Mouse (Mus musculus) midbrain, embryonic 13.5 days (tissue): ENCODE results near the gene Kmt5a. TPM values are rescaled to one million over a fixed set of nuclear protein-coding genes. Genes with fewer than 3 reads are reported as not detected.

ENCODE experiments used
- ATAC-seq: fragments of 200-750 bp; cut with Nextera tagmentation; 2 replicates; pipeline ENCODE4 v1.8.0; 2017; ENCODE audit warnings: mild to moderate bottlenecking, moderate TSS enrichment, moderate library complexity
- H3K27ac ChIP-seq: fragments of 300-500 bp; sonication (generic); 2 replicates; pipeline ENCODE4 v1.5.1; 2015; ENCODE audit warnings: inconsistent platforms, mild to moderate bottlenecking, moderate library complexity
- H3K27me3 ChIP-seq: fragments of 300-500 bp; sonication (generic); 2 replicates; pipeline ENCODE4 v1.6.1; 2015; ENCODE audit warnings: mild to moderate bottlenecking, inconsistent platforms
- H3K36me3 ChIP-seq: fragments of 300-500 bp; sonication (generic); 2 replicates; pipeline ENCODE4 v1.6.1; 2015; ENCODE audit warnings: mild to moderate bottlenecking, inconsistent platforms
- H3K4me1 ChIP-seq: fragments of 300-500 bp; sonication (generic); replicated peaks from 2 replicates; pipeline ENCODE4 v1.6.1; 2015; ENCODE audit warnings: inconsistent platforms
- H3K4me2 ChIP-seq: fragments of 300-500 bp; sonication (generic); replicated peaks from 2 replicates; pipeline ENCODE4 v1.6.1; 2015; ENCODE audit warnings: moderate library complexity, mild to moderate bottlenecking, inconsistent platforms
- H3K4me3 ChIP-seq: fragments of 300-500 bp; sonication (generic); replicated peaks from 2 replicates; pipeline ENCODE4 v1.5.1; 2015; ENCODE audit warnings: mild to moderate bottlenecking, inconsistent platforms
- H3K9ac ChIP-seq: fragments of 300-500 bp; sonication (generic); replicated peaks from 2 replicates; pipeline ENCODE4 v1.6.1; 2015; ENCODE audit warnings: mild to moderate bottlenecking, inconsistent platforms
- H3K9me3 ChIP-seq: fragments of 300-500 bp; sonication (generic); 2 replicates; pipeline ENCODE4 v1.6.1; 2016; ENCODE audit warnings: mild to moderate bottlenecking, inconsistent platforms
- WGBS: fragments of 180-500 bp; shearing (Covaris S2); methylation state at CpG from one replicate; pipeline ENCODE4 v1.1.7; 2015; 5-methylcytosine and 5-hydroxymethylcytosine counted together
- polyA plus RNA-seq: library from polyadenylated mRNA; unstranded; fragments of >200 nt; fragmentation: Nextera tagmentation; extraction: Ambion mirVana; gene quantifications from 2 replicates; pipeline ENCODE4 v1.2.1, GENCODE M21; 2015

The Kmt5a gene
- polyA plus RNA-seq = 20.4 and 23.6 TPM in 2 replicates

DNA sequence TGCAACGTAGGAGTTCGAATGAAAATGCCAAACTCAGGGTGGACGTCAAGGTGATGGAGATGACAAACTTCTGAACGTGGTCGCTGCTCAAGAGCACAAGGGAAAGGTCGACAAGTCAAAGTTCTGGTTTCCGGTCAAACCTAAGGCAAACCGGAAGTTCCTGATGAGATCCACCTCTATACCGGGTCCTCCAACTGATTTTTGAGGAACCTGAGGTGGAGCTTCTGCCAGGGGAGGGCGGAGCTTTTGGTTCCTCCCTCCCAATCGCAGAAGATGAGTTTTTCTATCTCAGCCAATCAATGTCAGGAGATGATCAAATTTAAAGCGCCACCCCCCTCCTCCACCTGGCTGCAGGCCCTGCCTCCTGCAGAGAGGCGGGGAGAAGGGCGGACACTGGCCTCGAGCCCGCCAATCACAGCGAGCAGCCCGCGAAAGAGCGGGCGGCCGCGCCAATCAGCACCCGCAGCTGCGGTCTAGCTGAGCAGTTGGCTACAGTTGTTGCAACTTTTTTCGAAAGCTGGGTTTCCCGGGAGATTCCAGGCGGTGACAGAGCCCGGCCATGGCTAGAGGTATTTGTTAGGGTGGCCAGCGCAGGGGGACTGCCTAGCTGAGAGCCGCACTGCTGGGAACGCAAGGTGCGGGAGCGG, at the start of gene Kmt5a:
TSS of gene Kmt5a (plus strand) at position 484 of the 647 bp plus-strand sequence.
- peak within 1 kb of the TSS; percentile 80 for H3K9ac ChIP-seq
- WGBS = 2% methylated on average over 34 of the region's 34 CpGs
- H3K4me3 ChIP-seq = peak within 1 kb of the TSS; percentile 80
- H3K4me2 ChIP-seq = peak within 1 kb of the TSS; percentile 99
- peak; percentile 98 for ATAC-seq
- peaks cover 17% of the 10 kb centered on the region for H3K4me1 ChIP-seq
- no peaks in the 10 kb centered on the region for H3K9me3 ChIP-seq
- peak within 1 kb of the TSS; percentile 75 for H3K27ac ChIP-seq
- no peaks in the 10 kb centered on the region for H3K27me3 ChIP-seq
- no peaks in the 10 kb centered on the region for H3K36me3 ChIP-seq

DNA sequence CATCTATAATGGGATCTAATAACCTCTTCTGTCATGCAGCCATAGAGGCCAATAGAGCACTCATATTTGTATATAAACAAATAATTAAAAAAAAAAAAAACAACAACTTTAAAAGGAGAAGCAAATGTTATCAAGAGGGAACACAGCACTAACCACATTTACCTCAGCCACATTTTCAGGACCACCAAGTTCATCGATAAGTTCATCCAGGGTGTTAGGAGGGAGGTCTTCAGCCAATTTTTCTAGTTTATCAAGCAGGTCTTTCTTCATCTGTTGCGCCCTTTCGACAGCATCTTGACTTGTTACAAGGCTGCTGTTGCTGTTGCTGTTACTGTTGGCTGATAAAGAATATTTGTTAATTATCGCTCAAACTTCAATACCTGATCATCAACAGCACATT, 47.3 kb upstream of the Kmt5a start:
- Histone ChIP-seq H3K27me3 (no peaks in the 10 kb centered on the region), H3K4me1 (no peaks in the 10 kb centered on the region), H3K9me3 (no peaks in the 10 kb centered on the region), H3K9ac (no peak overlapping the region), H3K36me3 (peaks cover 82% of the 10 kb centered on the region), H3K27ac (no peak overlapping the region), H3K4me3 (no peak overlapping the region), H3K4me2 (no peak overlapping the region)
- WGBS = 97% methylated on average over 4 of the region's 4 CpGs
- no peak for ATAC-seq

DNA sequence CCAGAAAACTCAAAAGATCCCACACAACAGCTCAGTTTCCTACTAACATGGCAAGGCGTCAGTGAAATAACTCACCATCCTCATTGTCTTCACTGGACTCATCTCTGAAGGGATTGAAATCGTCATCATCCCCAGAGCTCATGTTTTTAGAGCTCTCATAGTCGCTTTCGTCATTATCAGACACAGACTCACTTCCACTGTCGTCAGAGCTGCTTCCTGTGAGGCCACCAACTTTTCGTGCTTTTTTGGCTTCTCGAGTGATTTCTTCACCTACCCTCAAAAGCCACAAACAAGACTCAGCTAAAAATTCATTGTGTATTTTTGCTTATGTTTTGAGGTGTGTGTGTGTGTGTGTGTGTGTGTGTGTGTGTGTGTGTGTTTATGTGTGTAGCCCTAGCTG, 46.0 kb upstream of the Kmt5a start:
- H3K27ac ChIP-seq = no peak overlapping the region
- no peaks in the 10 kb centered on the region for H3K9me3 ChIP-seq
- no peaks in the 10 kb centered on the region for H3K4me1 ChIP-seq
- H3K4me2 ChIP-seq = no peak overlapping the region
- H3K4me3 ChIP-seq = no peak overlapping the region
- no peak overlapping the region for H3K9ac ChIP-seq
- 94% methylated on average over 7 of the region's 7 CpGs for WGBS
- no peak for ATAC-seq
- no peaks in the 10 kb centered on the region for H3K27me3 ChIP-seq
- peaks cover 81% of the 10 kb centered on the region for H3K36me3 ChIP-seq

DNA sequence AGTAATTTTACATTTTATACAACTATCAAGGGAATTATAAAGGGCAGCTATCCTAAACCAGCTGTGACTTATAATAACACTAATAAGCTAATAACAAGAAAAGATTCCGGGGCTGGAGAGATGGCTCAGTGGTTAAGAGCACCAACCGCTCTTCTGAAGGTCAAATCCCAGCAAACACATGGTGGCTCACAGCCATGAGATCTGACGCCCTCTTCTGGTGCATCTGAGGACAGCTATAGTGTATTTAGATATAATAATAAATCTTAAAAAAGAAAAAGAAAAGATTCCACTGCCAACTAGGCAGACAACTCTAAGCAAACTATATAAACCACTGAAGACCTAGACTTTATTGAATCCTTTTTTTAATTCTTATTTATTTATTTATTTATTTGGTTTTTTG, 28.9 kb upstream of the Kmt5a start:
- no peak for ATAC-seq
- 84% methylated on average over 3 of the region's 3 CpGs for WGBS
- Histone ChIP-seq H3K27ac (no peak overlapping the region), H3K9me3 (no peaks in the 10 kb centered on the region), H3K36me3 (peaks cover 63% of the 10 kb centered on the region), H3K4me2 (no peak overlapping the region), H3K4me3 (no peak overlapping the region), H3K9ac (no peak overlapping the region), H3K27me3 (no peaks in the 10 kb centered on the region), H3K4me1 (no peaks in the 10 kb centered on the region)

DNA sequence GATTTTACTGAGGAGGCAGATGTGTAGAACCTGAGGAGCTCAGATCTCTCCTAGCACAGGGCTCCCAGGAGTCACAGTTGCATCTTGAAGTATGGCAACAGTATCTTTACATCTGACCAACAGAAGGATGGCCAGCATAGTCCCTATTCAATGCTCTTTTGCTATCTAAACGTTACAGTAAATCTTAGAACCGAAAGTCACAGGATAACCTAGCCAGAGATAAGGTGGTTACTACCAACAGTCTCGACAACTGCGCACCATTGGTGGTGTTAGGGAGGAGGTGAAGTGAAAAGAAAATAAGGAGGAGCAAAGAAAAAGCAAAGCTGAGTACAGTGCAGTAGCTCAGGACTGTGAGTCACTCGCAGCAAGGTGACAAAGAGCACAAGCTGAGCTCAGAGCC, 27.6 kb upstream of the Kmt5a start:
- Histone ChIP-seq H3K4me3 (no peak overlapping the region), H3K4me2 (no peak overlapping the region), H3K27ac (no peak overlapping the region), H3K9me3 (no peaks in the 10 kb centered on the region), H3K27me3 (no peaks in the 10 kb centered on the region), H3K36me3 (peaks cover 53% of the 10 kb centered on the region), H3K4me1 (no peaks in the 10 kb centered on the region), H3K9ac (no peak overlapping the region)
- WGBS = 92% methylated on average over 5 of the region's 5 CpGs
- ATAC-seq = no peak

DNA sequence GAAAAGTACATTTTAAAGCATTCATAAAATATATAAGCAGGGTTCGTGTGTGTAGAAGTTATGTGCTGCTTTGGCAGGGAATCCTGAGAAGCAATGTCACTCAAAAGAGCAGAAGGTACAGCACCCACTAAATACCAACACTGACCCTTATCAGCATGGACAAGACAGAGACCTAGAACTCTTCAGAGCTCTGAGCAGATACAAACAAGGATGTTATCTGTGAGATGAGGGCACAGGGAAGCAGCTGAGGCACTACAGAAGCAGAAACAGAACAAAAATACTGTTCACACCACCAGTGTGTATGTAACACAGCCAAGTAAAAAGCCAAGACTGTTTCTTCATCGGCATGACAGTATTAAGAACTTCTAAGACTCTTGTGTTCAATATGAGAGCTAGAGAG, 20.8 kb upstream of the Kmt5a start:
- H3K27ac ChIP-seq = no peak overlapping the region
- no peak overlapping the region for H3K9ac ChIP-seq
- 0 out of 2 replicates have a peak, but pooled peaks cover 10% of the 10 kb centered on the region for H3K36me3 ChIP-seq
- no peaks in the 10 kb centered on the region for H3K9me3 ChIP-seq
- no peak for ATAC-seq
- no peak overlapping the region for H3K4me3 ChIP-seq
- WGBS = 95% methylated on average over 2 of the region's 2 CpGs
- H3K27me3 ChIP-seq = no peaks in the 10 kb centered on the region
- H3K4me2 ChIP-seq = no peak overlapping the region
- peaks cover 13% of the 10 kb centered on the region for H3K4me1 ChIP-seq

DNA sequence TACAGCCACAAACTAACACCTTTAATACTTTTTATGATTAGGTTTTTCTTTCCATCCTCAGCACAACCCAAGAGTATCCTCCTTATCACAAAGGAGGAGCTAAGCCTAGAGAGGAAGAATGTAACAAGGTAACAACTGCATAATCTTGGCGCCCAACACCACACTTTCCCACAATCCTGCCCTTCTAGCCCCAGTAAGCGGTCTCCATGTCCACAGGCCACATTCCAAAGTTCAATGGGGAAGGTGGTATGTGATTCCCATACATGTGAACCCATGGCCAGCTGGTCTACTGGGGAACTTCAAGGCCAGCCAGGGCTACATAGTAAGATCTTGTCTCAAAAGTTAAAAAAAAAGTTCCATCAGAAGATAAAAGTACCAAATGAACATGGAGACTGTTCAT, 17.9 kb upstream of the Kmt5a start:
- Histone ChIP-seq H3K9me3 (no peaks in the 10 kb centered on the region), H3K4me1 (peaks cover 26% of the 10 kb centered on the region), H3K27me3 (no peaks in the 10 kb centered on the region), H3K9ac (no peak overlapping the region), H3K27ac (no peak overlapping the region), H3K4me2 (no peak overlapping the region), H3K4me3 (no peak overlapping the region), H3K36me3 (0 out of 2 replicates have a peak, but pooled peaks cover 10% of the 10 kb centered on the region)
- 91% methylated on average over 2 of the region's 2 CpGs for WGBS
- no peak for ATAC-seq

DNA sequence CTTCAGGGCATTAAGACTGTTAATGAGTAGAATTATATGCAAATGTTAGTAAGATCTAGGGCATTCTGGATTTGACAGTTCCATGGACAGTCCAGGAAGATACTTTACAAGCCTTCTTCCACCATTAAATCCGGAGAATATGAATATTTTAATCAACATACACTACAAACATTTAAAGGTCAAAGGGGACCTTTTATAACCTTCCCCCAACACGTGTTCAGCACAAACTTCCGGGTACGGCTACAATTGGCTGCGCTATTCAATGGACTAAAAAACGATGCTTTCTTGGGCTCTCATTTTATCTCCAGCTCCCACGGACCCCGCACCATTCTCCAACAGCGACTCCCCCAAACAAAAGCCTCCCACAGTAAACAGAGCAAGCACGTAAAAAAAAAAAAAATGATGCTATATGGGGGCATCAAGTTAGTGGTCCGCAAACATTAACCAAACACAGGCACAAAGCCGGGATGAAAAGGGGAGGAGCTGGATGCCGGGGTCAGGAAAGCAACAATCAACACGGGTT, 15.5 kb upstream of the Kmt5a start:
- H3K4me3 ChIP-seq = peak overlapping the region; percentile 100
- 3% methylated on average over 14 of the region's 14 CpGs for WGBS
- H3K4me1 ChIP-seq = peaks cover 27% of the 10 kb centered on the region
- H3K27me3 ChIP-seq = no peaks in the 10 kb centered on the region
- H3K9me3 ChIP-seq = no peaks in the 10 kb centered on the region
- peak overlapping the region; percentile 84 for H3K27ac ChIP-seq
- 0 out of 2 replicates have a peak, but pooled peaks cover 7% of the 10 kb centered on the region for H3K36me3 ChIP-seq
- H3K9ac ChIP-seq = peak overlapping the region; percentile 97
- ATAC-seq = no peak
- peak overlapping the region; percentile 94 for H3K4me2 ChIP-seq

DNA sequence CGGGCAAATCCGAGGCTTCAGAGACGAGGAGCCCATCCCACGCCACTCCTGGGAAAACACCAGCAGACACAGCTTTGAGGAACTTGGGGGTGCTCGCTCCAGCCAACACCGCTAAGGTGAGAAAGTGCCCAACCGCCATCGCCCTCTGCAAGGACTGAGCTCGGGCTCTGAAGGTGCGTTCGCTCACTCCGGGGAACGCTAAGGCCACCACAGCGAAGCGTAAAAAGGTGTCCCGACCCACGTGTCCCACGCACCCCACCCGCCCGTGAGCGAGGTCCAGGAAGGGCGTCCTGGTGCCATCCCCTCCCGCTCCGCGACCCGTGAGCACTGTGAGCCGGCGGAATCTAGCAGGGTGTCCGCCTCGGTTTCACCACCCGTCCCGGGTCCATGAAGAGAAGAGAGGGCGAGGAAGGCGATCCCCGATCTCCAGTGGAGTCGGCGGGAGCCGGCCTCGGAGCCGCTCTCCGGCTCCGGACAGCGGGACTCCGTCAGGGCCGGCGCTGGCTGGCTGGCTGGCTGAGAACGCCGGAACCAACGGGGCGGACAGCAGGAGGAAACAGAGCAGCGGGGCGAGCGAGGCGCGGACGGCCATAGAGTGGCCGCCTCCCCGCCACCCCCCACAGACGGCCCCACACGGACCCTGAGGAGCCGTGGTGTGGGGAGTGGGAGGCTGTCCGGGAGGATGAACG, 14.9 kb upstream of the Kmt5a start:
- H3K4me3 ChIP-seq = peak overlapping the region; percentile 100
- H3K9me3 ChIP-seq = no peaks in the 10 kb centered on the region
- no peaks in the 10 kb centered on the region for H3K27me3 ChIP-seq
- peak overlapping the region; percentile 94 for H3K4me2 ChIP-seq
- ATAC-seq = peak; percentile 81
- under 1% methylated on average over 53 of the region's 63 CpGs for WGBS
- peaks cover 27% of the 10 kb centered on the region for H3K4me1 ChIP-seq
- peak overlapping the region; percentile 97 for H3K9ac ChIP-seq
- H3K27ac ChIP-seq = peak overlapping the region; percentile 84
- 0 out of 2 replicates have a peak, but pooled peaks cover 7% of the 10 kb centered on the region for H3K36me3 ChIP-seq

DNA sequence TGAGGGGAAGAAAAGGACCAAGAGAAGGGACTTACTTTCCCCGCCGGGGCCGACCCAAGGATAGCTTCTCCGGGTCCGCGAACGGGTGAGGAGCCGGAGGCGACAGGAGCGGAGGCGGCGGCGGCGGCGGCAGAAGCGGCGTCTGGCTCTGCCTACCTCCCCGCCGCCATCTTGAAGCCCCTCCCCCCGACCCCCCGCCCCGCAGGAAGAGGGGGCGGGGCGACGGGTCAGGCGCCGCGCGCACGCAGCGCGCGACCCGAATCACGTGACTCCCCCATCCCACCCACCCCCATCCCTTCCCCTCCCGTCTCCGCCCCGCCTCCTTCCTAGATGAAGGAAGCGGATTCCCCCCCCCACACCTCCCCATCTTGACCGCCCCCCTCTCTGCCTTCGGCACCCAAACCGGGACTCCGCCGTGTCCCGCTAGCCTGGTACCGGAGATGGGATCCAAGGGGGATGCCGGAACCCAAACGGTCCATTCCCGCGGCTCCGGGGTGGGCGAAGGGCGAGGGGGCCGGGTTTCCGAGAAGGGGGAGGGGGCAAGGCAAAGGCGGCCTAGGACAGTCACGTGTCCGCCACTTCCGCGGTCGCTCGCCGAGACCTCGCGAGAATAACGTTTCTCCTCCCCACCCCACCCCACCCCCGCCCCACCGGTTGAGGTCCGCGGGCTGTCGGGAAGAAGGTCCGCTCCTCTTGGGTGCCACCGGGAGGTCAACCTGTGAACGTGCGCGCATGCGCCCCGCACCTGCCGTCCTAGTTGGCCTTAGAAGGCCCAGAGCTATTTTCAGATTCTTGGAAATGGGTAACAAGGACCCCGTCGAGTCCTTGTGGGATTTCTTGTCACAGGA, 14.1 kb upstream of the Kmt5a start, which contains the start of gene Sbno1:
TSS of gene Sbno1 (minus strand) at position 590 of the 848 bp plus-strand sequence.
- H3K9ac ChIP-seq = peak within 1 kb of the TSS; percentile 97
- peak within 1 kb of the TSS; percentile 94 for H3K4me2 ChIP-seq
- no peaks in the 10 kb centered on the region for H3K9me3 ChIP-seq
- H3K4me3 ChIP-seq = peak within 1 kb of the TSS; percentile 100
- peak; percentile 80 for ATAC-seq
- no peaks in the 10 kb centered on the region for H3K27me3 ChIP-seq
- H3K36me3 ChIP-seq = 0 out of 2 replicates have a peak, but pooled peaks cover 7% of the 10 kb centered on the region
- peak within 1 kb of the TSS; percentile 90 for H3K27ac ChIP-seq
- peaks cover 27% of the 10 kb centered on the region for H3K4me1 ChIP-seq
- WGBS = under 1% methylated on average over 43 of the region's 81 CpGs

DNA sequence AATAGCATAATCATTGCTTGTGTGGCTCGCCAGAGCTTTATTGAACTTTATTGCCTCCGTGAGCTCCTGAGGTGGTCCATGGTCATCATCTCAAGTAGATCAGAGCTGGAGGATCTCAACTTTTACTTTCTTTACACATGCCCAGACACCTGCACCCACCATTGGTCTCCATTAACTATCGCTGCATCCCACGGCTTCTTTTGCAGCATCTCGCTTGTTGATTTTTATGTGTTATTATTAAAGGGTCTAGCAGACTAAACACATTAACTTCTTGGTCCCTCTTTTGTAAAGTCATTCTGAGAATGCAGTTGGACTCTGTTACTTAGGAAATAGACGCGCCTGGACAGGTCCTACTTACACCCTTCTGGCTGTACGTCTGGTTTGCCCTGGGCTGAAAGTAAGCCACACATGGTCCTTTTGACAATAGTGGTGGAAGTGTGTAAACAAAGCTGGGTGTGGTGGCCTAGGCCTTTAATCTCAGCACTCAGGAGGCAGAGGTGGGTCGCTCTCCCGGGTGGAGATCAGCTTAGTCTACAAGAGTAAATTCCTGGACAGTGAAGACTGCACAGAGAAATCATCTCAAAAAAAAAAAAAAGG, 13.2 kb upstream of the Kmt5a start:
- peak overlapping the region; percentile 100 for H3K4me3 ChIP-seq
- no peak overlapping the region; the same call in 1 of the 2 replicates for H3K9ac ChIP-seq
- ATAC-seq = peak; percentile 27
- peaks cover 27% of the 10 kb centered on the region for H3K4me1 ChIP-seq
- peak overlapping the region; percentile 90 for H3K27ac ChIP-seq
- WGBS = 93% methylated on average over 10 of the region's 10 CpGs
- H3K4me2 ChIP-seq = peak overlapping the region; percentile 49
- 0 out of 2 replicates have a peak, but pooled peaks cover 7% of the 10 kb centered on the region for H3K36me3 ChIP-seq
- H3K27me3 ChIP-seq = no peaks in the 10 kb centered on the region
- H3K9me3 ChIP-seq = no peaks in the 10 kb centered on the region
